Mouse (Mus musculus) liver, postnatal 0 days (tissue): ENCODE measurements at regions not wholly inside any gene's neighbourhood (a gene's known extent, or its start where the extent isn't known, plus 50 kb on each side); places are given as distances from the start of the nearest gene placed in this dataset.

ENCODE experiments used
- CTCF ChIP-seq: sonication (generic); IDR thresholded peaks from 2 replicates; pipeline ENCODE4 v1.5.1; 2016; ENCODE audit warnings: antibody characterized with exemption, low read depth
- EP300 ChIP-seq: IDR thresholded peaks from 2 replicates; pipeline ENCODE4 v1.6.1; 2016; ENCODE audit warnings: antibody characterized with exemption, low read depth, mild to moderate bottlenecking

- TF ChIP-seq CTCF (no peak), EP300 (no peak)
Measured at GRCm38 (mm10) chr17:85866581-85866980, 178.5 kb upstream of the Six2 start.
